Mouse (Mus musculus): ENCODE results near the gene Zfp84.

The Zfp84 gene

DNA sequence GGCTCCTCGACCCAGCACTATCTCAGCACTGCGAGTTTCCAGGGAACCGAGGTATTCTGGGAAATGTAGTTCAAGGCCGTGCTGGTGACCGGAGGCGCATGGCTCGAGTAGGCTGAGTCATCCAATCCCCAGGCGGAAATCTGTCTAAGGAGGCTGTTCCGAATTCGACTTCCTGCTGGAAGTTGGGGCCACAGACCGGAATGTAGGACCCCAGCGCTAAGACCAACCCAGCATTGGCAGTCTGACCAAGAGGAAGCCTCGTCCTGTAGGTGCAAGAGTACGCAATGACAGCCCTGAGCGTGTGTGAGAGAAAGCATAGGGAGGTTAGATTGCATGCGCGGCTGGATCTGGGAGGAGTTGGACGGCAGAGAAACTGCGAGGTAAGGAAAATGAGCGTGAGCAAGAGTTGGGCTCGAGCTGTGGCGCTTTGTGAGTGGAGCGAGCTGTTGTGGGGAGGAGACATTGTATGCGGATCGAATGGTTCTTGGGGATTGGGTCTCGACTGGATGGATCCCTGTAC, 47.6 kb downstream of the Zfp84 start, which contains the start of gene Zfp790:
Zfp790 (plus strand) TSS at position 205 of the 520 bp plus-strand sequence.
- DNase-seq (ENCODE audit: low read depth, low spot score), result peak; percentile 88

DNA sequence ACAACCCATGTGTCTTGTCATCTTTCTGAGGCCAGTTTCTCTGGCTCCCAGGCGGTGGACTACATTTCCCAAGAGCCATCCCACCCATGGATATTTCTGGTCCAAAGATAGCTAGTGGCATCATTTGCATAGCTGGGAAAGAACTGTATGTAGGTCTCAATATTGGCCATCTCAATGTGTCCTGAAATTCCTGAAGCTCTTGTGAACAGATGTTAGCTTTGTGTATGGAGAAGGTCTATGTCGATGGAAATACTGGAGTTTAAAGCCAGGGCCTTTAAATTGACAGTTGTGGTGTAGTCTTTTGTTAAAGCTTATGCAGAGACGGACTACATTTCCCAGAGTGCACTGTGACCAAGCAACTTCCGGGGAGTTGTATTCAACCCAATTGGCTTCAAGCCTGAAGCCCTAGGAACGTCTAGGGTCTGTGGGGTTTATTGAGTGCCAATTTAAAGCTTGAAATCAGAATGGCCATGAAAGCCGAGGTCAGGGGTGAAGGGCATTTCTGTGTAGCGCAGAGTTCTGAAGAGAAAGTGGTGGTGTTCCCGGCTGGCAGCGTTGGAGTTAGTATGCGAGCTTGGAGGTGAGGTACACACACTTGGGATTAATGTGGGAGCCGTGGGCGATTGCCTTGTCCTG, 50.4 kb downstream of the Zfp84 start:
- DNase-seq (ENCODE audit: low read depth, low spot score), result peak; percentile 70

DNA sequence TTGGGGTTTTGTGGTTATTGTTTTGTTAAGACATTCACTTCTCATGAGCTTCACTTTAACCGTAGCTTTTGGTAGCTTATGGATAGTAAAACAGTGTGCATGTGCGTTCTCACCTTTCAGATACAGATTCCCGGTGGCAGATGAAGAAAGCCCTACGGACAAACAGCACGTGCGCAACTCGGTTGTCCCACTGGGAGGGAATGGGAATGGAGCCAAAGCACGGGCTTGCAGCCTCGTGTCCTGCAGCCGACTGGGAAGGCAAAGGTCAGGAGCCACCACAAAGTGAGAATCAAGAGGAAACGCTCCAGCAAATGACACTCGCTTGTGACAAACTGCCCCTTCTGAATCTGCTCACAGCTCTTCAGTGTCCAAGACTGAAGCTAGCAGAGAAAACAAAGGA, 59.6 kb downstream of the Zfp84 start:
- DNase-seq (ENCODE audit: low read depth, low spot score), result no peak
